Mouse (Mus musculus) v-Abl transformed pro-B cells (cell line): ENCODE data around the gene Aup1.

Experiments
- in situ Hi-C, 2 experiments: fragments of 400-800 bp; cut with MboI; formaldehyde crosslinking; loops; one replicate each; pipeline ENCODE4 v1.15.1; 2025; ENCODE audit not compliant: unreplicated experiment in 2 of 2

Gene Aup1

GRCm38 (mm10) chr6:83054074-83054851 lies at the start of gene Aup1:
Aup1 (plus strand) TSS chr6:83054521.
- in situ Hi-C loops, result loop anchor here in 1 of 2 experiments (5.0 kb wide), 1 partner anchor 52 kb away; no protein-coding TSS in a partner anchor

- in situ Hi-C loops, result loop anchor here in 1 of 2 experiments (5.0 kb wide), 2 partner anchors 47 to 502 kb away; partner anchors contain the start of genes Aup1 and Dguok
Observed at GRCm38 (mm10) chr6:83004872-83005271, 49.4 kb upstream of the Aup1 start.

GRCm38 (mm10) chr6:83005444-83006011 lies 48.8 kb upstream of the Aup1 start:
- in situ Hi-C loops, result no loop called here

GRCm38 (mm10) chr6:83006114-83006513 lies 48.2 kb upstream of the Aup1 start:
- in situ Hi-C loops, result no loop called here

- in situ Hi-C loops, result no loop called here
Observed at GRCm38 (mm10) chr6:83008659-83009058, 45.7 kb upstream of the Aup1 start.

GRCm38 (mm10) chr6:83010010-83010409 lies 44.3 kb upstream of the Aup1 start:
- in situ Hi-C loops, result no loop called here

GRCm38 (mm10) chr6:83011255-83011654 lies 43.1 kb upstream of the Aup1 start:
- in situ Hi-C loops, result no loop called here

GRCm38 (mm10) chr6:83011756-83012155 lies 42.6 kb upstream of the Aup1 start:
- in situ Hi-C loops, result no loop called here

- in situ Hi-C loops, result no loop called here
Observed at GRCm38 (mm10) chr6:83013444-83013843, 40.9 kb upstream of the Aup1 start.

- in situ Hi-C loops, result no loop called here
Observed at GRCm38 (mm10) chr6:83014482-83015466, 39.5 kb upstream of the Aup1 start.

- in situ Hi-C loops, result no loop called here
Observed at GRCm38 (mm10) chr6:83015749-83016148, 38.6 kb upstream of the Aup1 start.

- in situ Hi-C loops, result no loop called here
Observed at GRCm38 (mm10) chr6:83017190-83017589, 37.1 kb upstream of the Aup1 start.

- in situ Hi-C loops, result no loop called here
Observed at GRCm38 (mm10) chr6:83019044-83019443, 35.3 kb upstream of the Aup1 start.

GRCm38 (mm10) chr6:83020121-83020520 lies 34.2 kb upstream of the Aup1 start:
- in situ Hi-C loops, result no loop called here

- in situ Hi-C loops, result no loop called here
Observed at GRCm38 (mm10) chr6:83020836-83021593, 33.3 kb upstream of the Aup1 start.

GRCm38 (mm10) chr6:83023008-83023407 lies 31.3 kb upstream of the Aup1 start:
- in situ Hi-C loops, result no loop called here

GRCm38 (mm10) chr6:83023786-83024185 lies 30.5 kb upstream of the Aup1 start:
- in situ Hi-C loops, result no loop called here

- in situ Hi-C loops, result no loop called here
Observed at GRCm38 (mm10) chr6:83024421-83024820, 29.9 kb upstream of the Aup1 start.

GRCm38 (mm10) chr6:83025221-83025620 lies 29.1 kb upstream of the Aup1 start:
- in situ Hi-C loops, result no loop called here

GRCm38 (mm10) chr6:83027293-83027692 lies 27.0 kb upstream of the Aup1 start:
- in situ Hi-C loops, result no loop called here
